Mouse (Mus musculus) limb, embryonic 10.5 days (tissue): ENCODE data around the gene Ldhd. TPM values are rescaled to one million over a fixed set of nuclear protein-coding genes. Genes with fewer than 3 reads are reported as not detected.
A peak's percentile ranks its signal among the peaks of the same experiment; 100 is the strongest.

Experiments
- DNase-seq: peaks from one replicate; pipeline ENCODE4 v3.0.0-alpha.2; 2017; ENCODE audit warnings: low spot score
- H3K27ac ChIP-seq: fragments of 300-500 bp; sonication (generic); 2 replicates; pipeline ENCODE4 v1.5.1; 2016; ENCODE audit warnings: mild to moderate bottlenecking
- H3K27me3 ChIP-seq: fragments of 300-500 bp; sonication (generic); 2 replicates; pipeline ENCODE4 v1.6.1; 2016; ENCODE audit warnings: low read depth, mild to moderate bottlenecking; ENCODE audit not compliant: poor library complexity, severe bottlenecking
- H3K36me3 ChIP-seq: fragments of 300-500 bp; sonication (generic); 2 replicates; pipeline ENCODE4 v1.6.1; 2016; ENCODE audit warnings: mild to moderate bottlenecking, moderate library complexity
- H3K4me1 ChIP-seq: fragments of 300-500 bp; sonication (generic); 2 replicates; pipeline ENCODE4 v1.6.1; 2016
- H3K4me3 ChIP-seq: fragments of 300-500 bp; sonication (generic); 2 replicates; pipeline ENCODE4 v1.5.1; 2016; ENCODE audit warnings: mild to moderate bottlenecking, moderate library complexity
- H3K9me3 ChIP-seq: fragments of 300-500 bp; sonication (generic); replicated peaks from 2 replicates; pipeline ENCODE4 v1.6.1; 2016; ENCODE audit warnings: mild to moderate bottlenecking
- WGBS: fragments of 180-500 bp; shearing (Covaris S2); methylation state at CpG from one replicate; pipeline ENCODE4 v1.1.7; 2016; 5-methylcytosine and 5-hydroxymethylcytosine counted together
- polyA plus RNA-seq: library from polyadenylated mRNA; unstranded; fragments of >200 nt; fragmentation: Nextera tagmentation; extraction: Ambion mirVana; gene quantifications from 2 replicates; pipeline ENCODE4 v1.2.1, GENCODE M21; 2016

Gene Ldhd
- polyA plus RNA-seq, 1 experiment from 2014 or later, result 0.25 TPM

- no peaks in the 10 kb centered on the region for H3K9me3 ChIP-seq
- WGBS, result 89% methylated on average over 9 of the region's 9 CpGs
- H3K27ac ChIP-seq, result no peak overlapping the region
- no peaks in the 10 kb centered on the region for H3K27me3 ChIP-seq
- H3K4me3 ChIP-seq, result no peak overlapping the region
- peaks cover 22% of the 10 kb centered on the region for H3K4me1 ChIP-seq
- DNase-seq, result no peak
- peaks cover 21% of the 10 kb centered on the region for H3K36me3 ChIP-seq
Measured at GRCm38 (mm10) chr8:111599707-111600444, 30.3 kb downstream of the Ldhd start.

GRCm38 (mm10) chr8:111597310-111597709 is 32.9 kb downstream of the Ldhd start:
- Histone ChIP-seq H3K36me3 (peaks cover 12% of the 10 kb centered on the region), H3K27me3 (no peaks in the 10 kb centered on the region), H3K4me3 (no peak overlapping the region), H3K9me3 (no peaks in the 10 kb centered on the region), H3K4me1 (peaks cover 24% of the 10 kb centered on the region), H3K27ac (no peak overlapping the region)
- DNase-seq, result no peak
- WGBS, result 42% methylated on average over 1 of the region's 1 CpGs

GRCm38 (mm10) chr8:111596485-111596821 is 33.7 kb downstream of the Ldhd start:
- H3K27ac ChIP-seq, result no peak overlapping the region
- 78% methylated on average over 3 of the region's 3 CpGs for WGBS
- peaks cover 24% of the 10 kb centered on the region for H3K4me1 ChIP-seq
- DNase-seq, result no peak
- no peak overlapping the region for H3K4me3 ChIP-seq
- peaks cover 16% of the 10 kb centered on the region for H3K36me3 ChIP-seq
- no peaks in the 10 kb centered on the region for H3K27me3 ChIP-seq
- no peaks in the 10 kb centered on the region for H3K9me3 ChIP-seq

- Histone ChIP-seq H3K36me3 (peaks cover 18% of the 10 kb centered on the region), H3K27me3 (no peaks in the 10 kb centered on the region), H3K4me1 (peaks cover 24% of the 10 kb centered on the region), H3K4me3 (no peak overlapping the region), H3K27ac (0 out of 2 replicates have a peak overlapping the region, but pooled peaks have one; percentile 3), H3K9me3 (no peaks in the 10 kb centered on the region)
- no peak for DNase-seq
- WGBS, result 86% methylated on average over 15 of the region's 15 CpGs
Measured at GRCm38 (mm10) chr8:111595712-111596484, 34.3 kb downstream of the Ldhd start.

- Histone ChIP-seq H3K4me3 (no peak overlapping the region), H3K27me3 (no peaks in the 10 kb centered on the region), H3K9me3 (no peaks in the 10 kb centered on the region), H3K36me3 (peaks cover 18% of the 10 kb centered on the region), H3K4me1 (peaks cover 24% of the 10 kb centered on the region), H3K27ac (no peak overlapping the region)
- no peak for DNase-seq
- WGBS, result 94% methylated on average over 2 of the region's 2 CpGs
Measured at GRCm38 (mm10) chr8:111594951-111595350, 35.2 kb downstream of the Ldhd start.

GRCm38 (mm10) chr8:111594044-111594840 is 35.9 kb downstream of the Ldhd start:
- Histone ChIP-seq H3K4me3 (no peak overlapping the region), H3K4me1 (peaks cover 24% of the 10 kb centered on the region), H3K27me3 (no peaks in the 10 kb centered on the region), H3K36me3 (peaks cover 24% of the 10 kb centered on the region), H3K9me3 (no peaks in the 10 kb centered on the region), H3K27ac (no peak overlapping the region)
- WGBS, result 82% methylated on average over 3 of the region's 3 CpGs
- no peak for DNase-seq

GRCm38 (mm10) chr8:111592390-111592910 is 37.7 kb downstream of the Ldhd start:
- Histone ChIP-seq H3K36me3 (peaks cover 24% of the 10 kb centered on the region), H3K27ac (no peak overlapping the region), H3K4me3 (no peak overlapping the region), H3K9me3 (no peaks in the 10 kb centered on the region), H3K4me1 (peaks cover 23% of the 10 kb centered on the region), H3K27me3 (no peaks in the 10 kb centered on the region)
- WGBS, result 93% methylated on average over 7 of the region's 7 CpGs
- DNase-seq, result no peak

GRCm38 (mm10) chr8:111591176-111591575 is 39.0 kb downstream of the Ldhd start:
- H3K4me3 ChIP-seq, result no peak overlapping the region
- no peak for DNase-seq
- H3K27me3 ChIP-seq, result no peaks in the 10 kb centered on the region
- peaks cover 10% of the 10 kb centered on the region for H3K4me1 ChIP-seq
- peaks cover 27% of the 10 kb centered on the region for H3K36me3 ChIP-seq
- H3K9me3 ChIP-seq, result no peaks in the 10 kb centered on the region
- H3K27ac ChIP-seq, result no peak overlapping the region

- no peak overlapping the region for H3K4me3 ChIP-seq
- peaks cover 27% of the 10 kb centered on the region for H3K36me3 ChIP-seq
- H3K9me3 ChIP-seq, result no peaks in the 10 kb centered on the region
- 96% methylated on average over 3 of the region's 3 CpGs for WGBS
- H3K4me1 ChIP-seq, result 0 out of 2 replicates have a peak, but pooled peaks cover 2% of the 10 kb centered on the region
- H3K27me3 ChIP-seq, result no peaks in the 10 kb centered on the region
- DNase-seq, result no peak
- no peak overlapping the region for H3K27ac ChIP-seq
Measured at GRCm38 (mm10) chr8:111590214-111590613, 40.0 kb downstream of the Ldhd start.

- Histone ChIP-seq H3K27ac (no peak overlapping the region), H3K36me3 (peaks cover 40% of the 10 kb centered on the region), H3K4me3 (no peak overlapping the region), H3K9me3 (no peaks in the 10 kb centered on the region), H3K4me1 (no peaks in the 10 kb centered on the region), H3K27me3 (no peaks in the 10 kb centered on the region)
- WGBS, result 84% methylated on average over 2 of the region's 2 CpGs
- DNase-seq, result no peak
Measured at GRCm38 (mm10) chr8:111588336-111588735, 41.8 kb downstream of the Ldhd start.

- Histone ChIP-seq H3K4me3 (no peak overlapping the region), H3K27me3 (no peaks in the 10 kb centered on the region), H3K4me1 (no peaks in the 10 kb centered on the region), H3K9me3 (no peaks in the 10 kb centered on the region), H3K36me3 (peaks cover 46% of the 10 kb centered on the region), H3K27ac (no peak overlapping the region)
- WGBS, result 88% methylated on average over 1 of the region's 1 CpGs
- no peak for DNase-seq
Measured at GRCm38 (mm10) chr8:111587545-111588094, 42.6 kb downstream of the Ldhd start.

- no peaks in the 10 kb centered on the region for H3K4me1 ChIP-seq
- H3K36me3 ChIP-seq, result peaks cover 44% of the 10 kb centered on the region
- DNase-seq, result no peak
- no peak overlapping the region for H3K27ac ChIP-seq
- 90% methylated on average over 3 of the region's 3 CpGs for WGBS
- H3K4me3 ChIP-seq, result no peak overlapping the region
- H3K27me3 ChIP-seq, result no peaks in the 10 kb centered on the region
- H3K9me3 ChIP-seq, result no peaks in the 10 kb centered on the region
Measured at GRCm38 (mm10) chr8:111584946-111585345, 45.2 kb downstream of the Ldhd start.
